Mouse (Mus musculus): Measurements from ENCODE around the gene Ankrd2.
"Not testable (repeated sequence)": the region's sequence is repeated elsewhere in the genome, so short reads cannot be mapped to it uniquely, and the experiment has no call there.

Gene Ankrd2

DNA sequence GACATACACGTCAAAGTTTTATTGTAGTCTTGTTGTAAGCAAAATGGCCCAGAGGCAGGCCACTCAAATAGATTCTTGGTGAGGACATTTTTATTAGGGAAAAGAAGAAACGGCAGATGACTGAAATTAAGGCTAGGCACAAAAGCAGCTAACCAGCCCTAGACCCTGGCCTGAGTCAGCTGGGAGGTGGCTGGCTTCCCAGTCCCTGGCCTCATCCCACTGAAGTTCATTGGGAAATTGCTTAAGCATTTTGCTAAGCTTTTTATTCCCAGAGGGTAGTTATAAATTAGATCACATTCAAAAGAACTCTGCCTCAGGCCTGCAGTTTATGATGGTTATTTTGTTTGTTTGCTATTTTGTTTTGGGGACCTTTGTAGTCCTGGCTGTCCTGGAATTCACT lies 20.1 kb downstream of the Ankrd2 start:
- DNase-seq (ENCODE audit: low spot score): no peak

DNA sequence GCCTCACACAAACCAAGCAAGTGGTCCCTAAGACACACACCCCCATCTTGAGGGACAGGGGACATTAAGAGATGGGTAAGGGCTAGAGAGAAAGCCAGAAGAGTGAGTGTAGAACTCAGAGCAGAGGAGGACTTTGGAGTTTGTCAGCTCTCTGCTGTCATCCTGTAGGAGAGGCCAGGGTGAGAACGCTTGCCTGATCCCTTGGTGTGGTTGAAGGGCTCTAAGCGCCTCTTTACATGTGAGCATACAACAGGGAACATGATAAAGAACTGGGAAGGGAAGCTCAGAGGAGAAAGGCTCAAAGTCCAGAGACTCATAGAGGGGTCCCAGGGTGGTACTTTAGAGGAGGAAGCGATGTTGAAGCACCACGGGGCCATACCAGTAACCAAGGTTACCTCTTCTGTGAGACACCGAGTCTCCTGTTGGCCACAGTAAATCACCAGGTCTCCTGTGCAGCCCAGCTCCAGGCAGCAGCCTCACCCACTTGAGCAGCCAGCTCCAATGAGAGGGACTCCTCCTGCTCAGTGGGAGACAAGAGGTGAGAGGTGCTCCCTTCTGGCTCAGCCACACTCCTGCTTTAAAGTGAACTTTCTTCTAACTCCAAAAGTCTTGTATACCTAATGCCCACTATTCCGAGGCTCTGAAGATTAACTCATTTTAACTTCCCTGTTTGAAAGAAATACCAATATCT lies 21.1 kb downstream of the Ankrd2 start:
- no peak for DNase-seq (ENCODE audit: low spot score)

DNA sequence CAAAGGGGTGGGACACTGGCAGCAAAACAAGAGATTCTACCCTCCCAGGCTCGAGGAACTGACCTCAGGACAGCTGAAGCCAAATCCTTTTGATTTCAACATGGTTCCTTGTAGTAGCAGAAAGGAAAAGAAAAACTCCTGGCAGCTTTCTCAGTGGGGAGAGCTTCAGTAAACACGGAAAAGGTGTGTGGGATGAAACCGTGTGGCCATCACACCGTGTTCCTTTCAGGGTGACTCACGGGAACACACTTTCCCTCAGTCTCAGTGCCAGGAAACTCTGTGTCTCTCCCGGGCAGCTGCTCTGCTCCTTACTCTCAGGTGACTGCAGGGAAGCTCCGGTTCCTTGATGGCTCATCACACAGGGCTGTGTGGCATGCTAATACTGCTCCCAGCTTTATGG lies 22.6 kb downstream of the Ankrd2 start:
- DNase-seq (ENCODE audit: low spot score): no peak

DNA sequence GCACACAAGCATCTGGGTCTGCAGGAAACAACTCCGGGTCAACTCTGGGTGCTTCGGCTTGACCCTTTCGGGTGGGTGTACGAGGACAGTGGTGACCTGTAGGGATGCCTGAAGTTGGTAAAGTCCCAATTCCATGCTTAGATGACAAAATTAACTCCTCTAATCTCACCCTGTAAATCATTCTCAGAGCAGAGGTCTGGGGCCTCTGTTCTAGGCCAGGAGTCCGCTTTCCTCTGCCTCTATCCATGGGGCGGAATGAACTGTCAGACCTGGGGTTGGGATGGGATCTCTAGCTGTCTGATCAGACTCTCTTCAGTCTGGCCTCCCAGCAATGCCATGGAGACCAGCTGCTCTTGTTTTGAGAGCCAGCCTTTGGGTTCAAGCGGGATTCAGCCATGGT lies 25.6 kb downstream of the Ankrd2 start:
- DNase-seq (ENCODE audit: low spot score): no peak

DNA sequence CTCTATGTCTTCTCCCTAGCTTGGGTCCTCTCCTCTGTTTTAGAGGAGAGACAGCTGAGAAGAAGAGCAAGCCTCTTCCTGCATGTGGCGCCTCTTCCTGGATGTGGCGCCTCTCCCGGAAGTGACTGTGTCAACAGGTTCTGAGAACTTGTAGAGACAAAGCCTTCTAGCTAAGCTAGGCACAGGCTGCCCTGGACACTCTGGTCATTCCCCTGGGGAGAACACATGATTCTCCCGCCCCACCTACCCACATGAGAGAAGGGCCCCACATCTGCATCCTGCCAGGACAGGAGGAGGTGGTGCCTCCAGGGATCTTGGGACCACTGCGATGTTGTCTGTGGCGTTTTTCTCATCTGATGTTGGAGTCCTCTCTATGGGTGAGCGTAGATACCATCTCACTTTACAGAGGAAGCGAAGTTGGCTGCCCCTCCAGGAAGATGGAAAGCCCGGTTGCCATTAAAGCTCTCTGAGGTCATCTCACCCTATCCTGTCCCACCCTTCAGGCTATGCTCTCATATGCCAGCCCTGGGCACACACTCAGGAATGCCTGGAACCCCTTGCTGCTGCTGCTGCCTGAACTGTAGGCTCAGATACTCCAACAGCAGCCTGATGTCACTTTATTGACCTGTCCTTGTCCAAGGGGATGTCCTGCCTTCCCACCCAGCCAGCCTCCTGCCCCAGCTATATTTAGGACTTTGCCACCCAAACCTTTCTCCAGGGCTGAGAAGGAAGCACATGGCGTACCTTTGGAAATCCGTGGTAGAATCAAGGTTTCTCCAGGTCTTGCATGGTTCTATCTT lies 32.8 kb downstream of the Ankrd2 start:
- no peak for DNase-seq (ENCODE audit: low spot score)

DNA sequence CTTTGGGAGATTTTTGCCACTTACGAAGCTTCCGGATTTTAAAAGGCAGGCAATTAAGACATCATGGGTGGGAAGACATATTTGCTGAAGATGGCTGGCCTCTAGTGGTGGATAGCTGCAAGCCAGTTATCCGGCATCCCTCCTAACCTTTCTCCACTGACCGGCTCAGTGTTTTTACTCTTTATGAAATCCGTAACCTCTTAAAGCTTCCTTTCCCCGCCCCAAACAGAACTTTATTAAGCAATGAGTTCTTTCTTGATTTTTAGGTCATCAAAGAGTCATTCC lies 33.4 kb downstream of the Ankrd2 start:
- no peak for DNase-seq (ENCODE audit: low spot score)

DNA sequence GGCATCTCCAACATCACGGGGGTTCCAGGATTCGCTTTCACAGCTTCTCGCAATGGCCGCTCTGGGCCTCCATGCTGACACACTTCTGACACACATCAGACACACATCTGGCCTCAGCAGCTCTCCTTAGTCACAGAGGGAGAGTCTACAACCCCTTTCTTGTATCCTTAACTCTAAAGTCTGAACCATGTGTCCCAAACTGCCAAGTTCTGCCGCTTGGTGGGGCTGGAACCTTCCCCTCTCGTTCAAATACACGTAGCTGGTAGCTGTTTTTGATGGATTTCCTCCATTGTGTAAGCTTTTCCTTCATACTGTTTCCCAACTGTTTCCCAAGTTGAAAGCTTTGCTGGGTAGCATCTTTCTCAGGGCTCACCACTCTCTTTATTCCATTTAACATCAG lies 35.4 kb downstream of the Ankrd2 start:
- DNase-seq (ENCODE audit: low spot score): no peak

DNA sequence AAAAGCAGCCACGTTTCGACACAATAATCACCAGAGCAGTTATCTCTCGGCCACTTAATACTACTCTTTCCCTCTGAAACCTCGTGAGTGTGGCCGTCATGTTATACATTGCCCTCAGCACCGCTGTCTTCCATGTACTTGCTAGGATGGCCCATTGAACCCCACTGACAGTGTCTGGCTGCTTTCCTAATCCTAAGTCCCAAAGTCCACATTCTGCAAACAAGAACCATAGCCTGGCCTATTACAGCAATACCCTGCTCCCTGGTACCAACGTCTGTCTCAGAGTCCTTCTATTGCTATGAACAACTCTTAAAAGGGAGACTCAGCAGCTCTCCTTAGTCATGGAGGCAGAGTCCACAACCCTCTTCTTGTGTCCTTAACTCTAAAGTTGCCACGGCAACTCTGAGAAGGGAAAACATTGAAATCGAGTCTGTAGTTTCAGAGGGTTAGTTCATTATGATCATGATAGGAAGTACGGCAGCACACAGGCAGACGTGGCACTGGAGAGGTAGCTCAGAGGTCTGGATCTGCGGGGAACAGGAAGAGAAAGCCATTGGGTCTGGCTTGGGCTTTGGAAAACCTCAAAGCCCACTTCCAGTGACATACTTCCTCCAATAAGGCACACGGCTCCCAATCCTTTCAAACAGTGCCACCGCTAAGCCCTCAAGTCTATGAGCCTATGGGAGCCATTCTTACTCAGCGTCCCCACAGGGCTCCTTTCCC lies 36.2 kb downstream of the Ankrd2 start:
- DNase-seq (ENCODE audit: low spot score): no peak

DNA sequence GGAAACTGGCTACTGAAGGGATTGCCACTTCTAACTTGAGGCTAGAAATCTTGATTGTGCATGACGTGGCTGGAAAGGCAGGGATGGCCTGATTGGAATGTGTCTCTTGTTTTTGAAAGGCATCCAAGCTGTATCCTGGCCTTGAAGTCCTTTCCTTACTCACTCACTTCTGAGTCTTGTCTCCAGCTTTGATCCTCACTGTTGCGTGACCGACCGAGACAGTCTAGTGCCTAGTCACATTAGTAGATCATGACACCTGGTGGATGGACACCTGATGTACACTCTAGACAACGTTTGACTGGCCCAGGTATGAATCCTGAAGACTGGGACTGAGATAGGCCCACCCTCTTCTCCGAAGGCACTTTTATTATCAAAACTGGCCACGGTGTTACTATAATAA lies 37.0 kb downstream of the Ankrd2 start:
- no peak for DNase-seq (ENCODE audit: low spot score)

DNA sequence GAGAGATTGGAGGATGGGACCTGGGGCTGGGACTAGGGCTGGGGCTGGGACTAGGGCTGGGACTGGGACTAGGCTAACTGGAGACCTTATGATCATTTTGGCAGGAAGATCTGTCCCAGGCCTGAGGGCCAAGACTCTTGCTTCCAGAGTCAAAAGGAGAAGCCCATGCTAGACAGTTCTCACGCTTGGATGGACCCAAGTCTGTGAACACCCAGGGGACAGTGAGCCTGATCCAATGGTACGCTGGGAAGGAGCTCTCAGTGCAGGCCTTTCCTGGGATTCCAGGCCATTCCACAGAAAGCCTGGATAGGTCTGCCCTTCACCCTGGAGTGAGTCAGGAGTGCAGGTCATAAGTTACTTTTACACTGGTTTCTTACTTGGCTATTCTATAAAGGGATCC lies 39.3 kb downstream of the Ankrd2 start:
- no peak for DNase-seq (ENCODE audit: low spot score)

DNA sequence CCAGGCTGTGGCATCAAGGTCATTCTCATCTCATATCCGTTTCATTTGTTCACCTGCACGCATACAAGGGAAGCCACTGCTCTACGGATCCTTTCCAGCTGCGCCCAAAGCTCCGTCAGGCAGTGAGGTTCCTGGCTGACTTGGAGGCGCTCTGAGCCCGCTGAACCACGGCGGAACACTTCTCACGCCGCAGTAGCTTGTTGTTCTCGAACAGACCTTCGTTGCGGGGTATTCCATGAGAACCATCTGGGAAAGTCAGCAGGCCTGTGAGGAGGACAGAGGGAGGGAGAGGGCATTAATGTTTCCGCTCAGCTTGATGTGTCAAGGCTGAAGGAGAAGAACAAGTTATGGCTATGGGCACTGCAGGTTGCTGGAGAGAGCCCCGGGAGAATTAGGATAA lies 40.2 kb downstream of the Ankrd2 start:
- DNase-seq (ENCODE audit: low spot score): no peak

DNA sequence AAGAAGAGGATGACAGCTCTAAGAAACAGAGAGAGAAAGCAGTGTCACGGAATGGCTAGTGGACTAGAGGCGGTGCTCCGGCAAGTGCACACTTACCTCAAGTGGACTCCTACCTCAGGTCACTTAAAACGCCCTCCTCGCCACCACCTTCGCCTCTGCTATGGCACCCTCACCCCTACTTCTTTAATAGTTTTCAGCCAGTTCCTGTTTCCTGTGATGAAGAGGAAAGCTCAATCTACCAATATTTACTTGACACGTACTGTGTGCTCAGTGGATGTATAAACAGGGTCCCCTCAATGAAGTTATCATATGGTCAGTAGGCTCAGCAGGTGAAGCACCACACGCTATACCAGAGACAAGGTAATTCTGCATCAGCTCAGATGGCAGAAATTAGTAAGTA lies 42.8 kb downstream of the Ankrd2 start:
- DNase-seq (ENCODE audit: low spot score): no peak

DNA sequence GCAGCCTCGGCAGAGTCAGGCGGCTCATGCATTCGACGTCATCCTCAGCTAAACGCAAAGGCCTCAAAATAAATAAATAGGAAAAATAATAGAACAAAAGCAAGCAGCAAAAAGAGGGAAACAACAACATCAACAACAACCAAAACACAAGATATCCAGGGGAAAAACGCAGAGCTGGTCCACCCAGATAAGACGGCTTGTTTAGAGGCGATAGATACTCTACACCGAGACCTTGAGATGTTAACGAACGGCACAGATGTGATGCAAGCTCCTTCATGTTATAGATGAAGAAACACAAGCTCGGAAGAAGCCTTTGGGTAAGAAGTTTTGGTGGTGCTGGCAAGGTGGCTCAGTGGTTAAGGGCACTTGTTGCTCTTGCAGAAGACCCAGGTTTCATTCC lies 43.2 kb downstream of the Ankrd2 start:
- DNase-seq (ENCODE audit: low spot score): no peak

DNA sequence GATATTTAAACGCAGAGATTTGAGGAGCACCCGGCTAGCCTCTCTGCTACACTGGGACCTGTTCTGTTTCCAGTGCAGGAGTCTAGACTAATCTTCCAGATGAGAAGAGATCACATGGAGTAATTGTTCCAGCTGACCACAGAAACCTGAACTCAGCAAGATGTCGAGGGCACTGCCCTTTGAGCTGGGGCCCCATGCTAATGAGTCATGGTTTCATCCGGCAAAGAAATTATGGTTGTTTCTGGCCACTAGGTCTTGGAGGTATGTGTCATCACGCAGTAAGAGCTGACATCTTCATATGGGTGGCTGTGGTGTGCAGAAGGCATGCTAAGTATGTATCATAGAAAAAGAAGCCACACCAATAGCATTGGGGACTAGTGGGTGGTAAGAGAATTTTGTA lies 44.1 kb downstream of the Ankrd2 start:
- no peak for DNase-seq (ENCODE audit: low spot score)

DNA sequence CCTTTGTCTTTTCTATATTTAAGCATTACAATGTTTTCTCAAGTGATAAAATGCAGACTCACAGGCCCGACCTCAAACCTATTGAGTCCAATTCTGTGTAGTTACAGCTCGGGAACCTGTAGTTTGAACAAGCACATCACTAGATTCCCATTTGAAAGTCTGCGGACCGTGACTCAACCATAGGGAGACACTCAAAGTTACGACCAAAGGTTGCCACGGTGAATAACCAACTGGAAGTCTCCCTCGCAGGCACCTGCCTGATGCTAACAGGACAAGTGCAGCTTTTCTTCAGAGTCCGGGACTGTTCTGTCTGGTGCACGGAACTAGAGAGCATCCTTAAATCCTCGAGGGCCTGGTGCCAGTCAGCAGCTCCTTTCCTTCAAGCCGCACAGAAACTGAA lies 44.7 kb downstream of the Ankrd2 start:
- DNase-seq (ENCODE audit: low spot score): no peak

DNA sequence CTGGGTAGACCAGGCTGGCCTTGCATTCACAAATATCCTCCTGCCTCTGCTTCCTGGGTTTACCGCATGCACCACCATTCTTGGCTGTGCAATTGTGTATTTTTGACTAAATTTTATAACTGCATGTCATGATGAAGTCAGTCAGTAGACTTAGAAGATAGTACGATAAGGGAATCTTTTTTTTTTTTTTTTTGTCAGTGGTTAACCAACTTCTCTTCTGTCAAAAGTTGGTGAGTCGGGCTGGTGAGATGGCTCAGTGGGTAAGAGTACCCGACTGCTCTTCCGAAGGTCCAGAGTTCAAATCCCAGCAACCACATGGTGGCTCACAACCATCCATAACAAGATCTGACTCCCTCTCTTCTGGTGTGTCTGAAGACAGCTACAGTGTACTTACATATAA lies 45.8 kb downstream of the Ankrd2 start:
- DNase-seq (ENCODE audit: low spot score): not testable (repeated sequence)

DNA sequence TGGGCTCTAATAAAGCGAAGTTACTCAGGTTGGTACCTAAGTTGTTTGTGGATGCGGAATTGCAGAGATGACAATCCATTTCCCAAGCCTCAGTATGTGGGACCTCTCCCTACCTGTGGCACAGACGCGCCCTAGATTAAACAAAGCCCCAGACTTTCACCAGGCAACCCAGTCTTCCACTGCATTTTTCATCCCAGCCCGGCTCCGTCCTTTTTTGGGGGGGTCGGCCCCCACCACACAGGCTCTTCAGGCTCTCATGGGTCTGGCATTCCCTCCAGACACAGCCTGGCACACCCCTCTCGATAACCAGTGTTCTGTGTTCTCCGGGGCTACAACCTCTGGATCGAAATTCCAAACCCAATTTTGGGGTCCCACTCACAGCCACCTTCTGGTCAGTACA lies 49.9 kb downstream of the Ankrd2 start:
- no peak for DNase-seq (ENCODE audit: low spot score)

DNA sequence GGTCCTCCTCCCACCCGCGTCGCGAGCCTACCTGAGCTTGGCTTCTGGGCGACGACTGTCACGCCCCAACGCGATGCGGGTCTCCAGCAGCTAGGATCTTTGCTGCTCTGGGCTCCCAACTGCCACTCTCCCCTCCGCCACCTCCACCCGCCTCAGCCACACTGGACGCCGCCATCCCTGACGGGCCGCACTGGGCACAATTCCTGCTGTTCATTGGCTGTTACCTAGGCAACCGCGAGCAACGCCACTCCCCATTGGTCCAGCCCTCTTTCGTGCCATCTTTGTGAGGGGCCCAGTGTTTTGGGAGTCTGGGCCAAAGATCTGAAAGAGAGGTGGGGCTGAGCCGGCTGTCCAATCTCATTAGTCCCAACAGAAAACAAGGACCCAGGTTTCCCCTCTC lies 50.4 kb downstream of the Ankrd2 start, which contains the start of gene Morn4:
Morn4 (minus strand) TSS at position 192 of the 400 bp plus-strand sequence.
- peak; percentile 63 for DNase-seq (ENCODE audit: low spot score)

DNA sequence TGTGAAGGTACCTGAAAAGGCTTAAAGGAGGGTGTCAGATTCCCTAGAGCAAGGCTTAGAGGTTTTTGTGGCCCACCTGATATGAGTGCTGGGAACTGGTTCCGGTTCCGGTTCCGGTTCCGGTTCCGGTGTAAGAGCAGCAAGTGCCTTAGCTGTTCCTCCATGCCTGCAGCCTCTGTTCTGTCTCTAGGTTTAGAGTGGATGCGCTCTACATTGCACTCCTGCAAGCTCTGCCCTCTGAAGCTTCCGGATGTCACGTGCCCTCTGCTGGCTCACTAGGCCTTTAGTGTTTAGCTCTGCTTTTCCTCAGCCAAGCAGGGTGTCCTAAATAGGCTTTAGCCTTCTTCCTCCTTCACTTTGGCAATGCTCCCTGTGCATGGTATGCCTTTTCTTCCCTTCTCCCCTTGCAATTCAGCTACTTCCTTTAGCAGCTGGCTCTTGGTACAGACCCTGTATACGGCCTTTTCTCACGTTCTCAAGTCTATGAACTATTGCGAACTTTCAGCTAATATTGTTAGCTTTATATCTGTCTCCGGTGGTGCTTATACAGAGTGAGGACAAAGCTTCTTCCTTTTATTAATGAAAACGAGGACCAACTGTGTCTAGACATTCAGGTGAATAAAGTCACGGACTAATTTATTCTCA lies 53.4 kb downstream of the Ankrd2 start:
- DNase-seq (ENCODE audit: low spot score): peak; percentile 32

DNA sequence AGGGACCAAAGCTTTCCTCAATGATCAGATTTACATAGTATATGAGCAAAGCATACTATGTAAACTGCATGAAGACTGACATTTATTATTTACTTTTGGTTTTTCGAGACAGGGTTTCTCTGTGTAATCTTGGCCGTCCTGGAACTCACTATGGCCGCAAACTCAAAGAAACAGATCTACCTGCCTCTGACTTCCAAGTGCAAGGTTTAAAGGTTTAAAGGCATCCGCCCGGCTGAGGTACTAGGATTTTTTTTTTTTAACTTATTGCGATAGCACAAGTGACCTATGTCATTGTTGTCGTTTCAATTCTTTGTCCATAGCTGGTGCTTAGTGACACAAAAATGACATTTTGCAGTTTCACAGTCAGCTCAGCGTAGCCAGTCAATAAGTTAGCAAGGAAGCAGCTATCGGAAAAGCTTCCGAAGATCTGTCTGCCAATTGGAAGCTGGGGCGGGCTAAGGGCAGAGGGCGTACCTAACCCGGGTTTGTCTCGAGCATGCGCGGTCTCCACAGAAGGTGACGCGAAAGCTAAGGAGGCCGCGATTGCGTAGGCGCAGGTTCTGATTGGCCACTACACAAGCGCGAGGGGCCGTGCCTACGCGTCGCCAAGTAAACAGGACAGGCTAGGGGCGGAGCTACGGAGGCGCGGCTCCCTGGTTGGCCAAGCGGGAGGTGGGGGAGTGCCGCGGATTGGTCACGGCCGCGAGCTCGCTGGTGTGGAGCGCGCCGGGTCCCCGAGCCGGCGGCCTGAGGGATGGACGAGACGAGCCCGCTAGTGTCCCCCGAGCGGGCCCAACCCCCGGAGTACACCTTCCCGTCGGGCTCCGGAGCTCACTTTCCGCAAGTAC lies 54.2 kb downstream of the Ankrd2 start, which contains the start of gene Pi4k2a:
Pi4k2a (plus strand) TSS at position 723 of the 848 bp plus-strand sequence.
- peak; percentile 94 for DNase-seq (ENCODE audit: low spot score)

DNA sequence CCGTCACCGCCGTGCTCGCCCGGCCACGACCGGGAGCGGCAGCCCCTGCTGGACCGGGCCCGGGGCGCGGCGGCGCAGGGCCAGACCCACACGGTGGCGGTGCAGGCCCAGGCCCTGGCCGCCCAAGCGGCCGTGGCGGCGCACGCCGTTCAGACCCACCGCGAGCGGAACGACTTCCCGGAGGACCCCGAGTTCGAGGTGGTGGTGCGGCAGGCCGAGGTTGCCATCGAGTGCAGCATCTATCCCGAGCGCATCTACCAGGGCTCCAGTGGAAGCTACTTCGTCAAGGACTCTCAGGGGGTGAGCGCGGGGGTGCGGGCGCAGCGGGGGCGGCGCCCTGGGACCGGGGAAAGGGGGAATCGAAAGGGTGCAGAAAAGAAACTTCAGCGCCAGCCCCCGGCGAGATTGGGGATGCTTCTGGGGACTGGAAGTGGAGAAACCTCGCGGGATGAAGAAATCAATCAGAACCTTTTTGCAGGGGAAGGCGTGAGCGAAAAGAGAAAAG lies 54.9 kb downstream of the Ankrd2 start:
- no peak for DNase-seq (ENCODE audit: low spot score)
